Mouse (Mus musculus) left cerebral cortex, adult 18-20 months (tissue): ENCODE data around the gene Rnf169. TPM values are rescaled to one million over a fixed set of nuclear protein-coding genes. Genes with fewer than 3 reads are reported as not detected.

Source experiments
- DNase-seq, 2 experiments: peaks; one replicate each; pipeline ENCODE4 v3.0.0; 2021 to 2022; ENCODE audit warnings: low spot score in 2 of 2, mixed read lengths in 1 of 2
- total RNA-seq, 2 experiments: library from RNA; stranded (reverse); gene quantifications; 2 replicates each; pipeline ENCODE4 v1.2.3; 2021

The Rnf169 gene
- total RNA-seq, 2 experiments from 2014 or later, result 45.6 to 47.4 TPM

GRCm38 (mm10) chr7:99902208-99902607 is 78.0 kb downstream of the Rnf169 start:
- peak; percentile 29 to 45 for DNase-seq

GRCm38 (mm10) chr7:99896905-99897304 is 83.3 kb downstream of the Rnf169 start:
- no peak for DNase-seq

GRCm38 (mm10) chr7:99894478-99894877 is 85.8 kb downstream of the Rnf169 start:
- DNase-seq, result no peak

GRCm38 (mm10) chr7:99893967-99894366 is 86.3 kb downstream of the Rnf169 start:
- DNase-seq, result no peak

- DNase-seq, result no peak
Measured at GRCm38 (mm10) chr7:99892351-99892750, 87.9 kb downstream of the Rnf169 start.

- DNase-seq, result no peak
Measured at GRCm38 (mm10) chr7:99891471-99891870, 88.8 kb downstream of the Rnf169 start.

- DNase-seq, result no peak
Measured at GRCm38 (mm10) chr7:99890168-99890755, 90.0 kb downstream of the Rnf169 start.

- no peak for DNase-seq
Measured at GRCm38 (mm10) chr7:99889175-99889880, 90.9 kb downstream of the Rnf169 start.

- DNase-seq, result no peak
Measured at GRCm38 (mm10) chr7:99887743-99888142, 92.5 kb downstream of the Rnf169 start.

GRCm38 (mm10) chr7:99887230-99887735 is 93.0 kb downstream of the Rnf169 start:
- no peak for DNase-seq

GRCm38 (mm10) chr7:99878254-99878653 is 102.0 kb downstream of the Rnf169 start:
- no peak for DNase-seq

GRCm38 (mm10) chr7:99876345-99876744 is 103.9 kb downstream of the Rnf169 start:
- peak; percentile 89 to 92 for DNase-seq

GRCm38 (mm10) chr7:99875891-99876290 is 104.4 kb downstream of the Rnf169 start:
- DNase-seq, result no peak

GRCm38 (mm10) chr7:99873965-99874364 is 106.3 kb downstream of the Rnf169 start:
- no peak for DNase-seq

Other genes starting within 250 kb of the Rnf169 start
- not detected for gene Olfr521, start 216.9 kb downstream of the Rnf169 start, total RNA-seq
- gene Neu3, start 152.0 kb downstream of the Rnf169 start, total RNA-seq, result 1 to 10 TPM; 2.3 to 3.0 TPM
- 1 to 10 TPM in 1 of 2 experiments, under 1 TPM in 1; 0.87 to 1.2 TPM for gene Xrra1, start 121.3 kb downstream of the Rnf169 start, total RNA-seq
- gene Spcs2, start 117.0 kb downstream of the Rnf169 start, total RNA-seq, result 10 to 100 TPM; 86.3 to 96.7 TPM
- gene Chrdl2, start 25.7 kb upstream of the Rnf169 start, total RNA-seq, result under 1 TPM in 1 of 2 experiments, not detected in 1; 0.37 TPM
- 10 to 100 TPM; 33.4 to 38.0 TPM for gene Pold3, start 141.1 kb upstream of the Rnf169 start, total RNA-seq
- gene Lipt2, start 178.8 kb upstream of the Rnf169 start, total RNA-seq, result 1 to 10 TPM; 4.7 to 5.4 TPM
- under 1 TPM in 1 of 2 experiments, not detected in 1; 0.37 TPM for gene Kcne3, start 196.1 kb upstream of the Rnf169 start, total RNA-seq
- 100 to 1,000 TPM; 250 to 271 TPM for gene Pgm2l1, start 246.9 kb upstream of the Rnf169 start, total RNA-seq